Mouse (Mus musculus) forebrain, embryonic 15.5 days (tissue): ENCODE results near the gene Macf1. TPM values are rescaled to one million over a fixed set of nuclear protein-coding genes. Genes with fewer than 3 reads are reported as not detected.

Experiments used
- ATAC-seq: fragments of 200-750 bp; cut with Nextera tagmentation; replicated peaks from 2 replicates; pipeline ENCODE4 v1.8.0; 2017; ENCODE audit warnings: mild to moderate bottlenecking, moderate TSS enrichment, moderate library complexity
- H3K27ac ChIP-seq: fragments of 300-500 bp; sonication (generic); replicated peaks from 2 replicates; pipeline ENCODE4 v1.5.1; 2015; ENCODE audit warnings: mild to moderate bottlenecking, inconsistent platforms
- H3K27me3 ChIP-seq: fragments of 300-500 bp; sonication (generic); 2 replicates; pipeline ENCODE4 v1.6.1; 2015; ENCODE audit warnings: inconsistent platforms
- H3K36me3 ChIP-seq: fragments of 300-500 bp; sonication (generic); 2 replicates; pipeline ENCODE4 v1.6.1; 2015; ENCODE audit warnings: mild to moderate bottlenecking, inconsistent platforms
- H3K4me1 ChIP-seq: fragments of 300-500 bp; sonication (generic); 2 replicates; pipeline ENCODE4 v1.6.1; 2015; ENCODE audit warnings: inconsistent platforms
- H3K4me2 ChIP-seq: fragments of 300-500 bp; sonication (generic); replicated peaks from 2 replicates; pipeline ENCODE4 v1.6.1; 2015; ENCODE audit warnings: mild to moderate bottlenecking, inconsistent platforms
- H3K4me3 ChIP-seq: fragments of 300-500 bp; sonication (generic); 2 replicates; pipeline ENCODE4 v1.5.1; 2015; ENCODE audit warnings: mild to moderate bottlenecking, inconsistent platforms
- H3K9ac ChIP-seq: fragments of 300-500 bp; sonication (generic); replicated peaks from 2 replicates; pipeline ENCODE4 v1.6.1; 2015; ENCODE audit warnings: mild to moderate bottlenecking, inconsistent platforms
- H3K9me3 ChIP-seq: fragments of 300-500 bp; sonication (generic); 2 replicates; pipeline ENCODE4 v1.6.1; 2016; ENCODE audit warnings: inconsistent platforms
- WGBS: fragments of 180-500 bp; shearing (Covaris S2); methylation state at CpG from one replicate; pipeline ENCODE4 v1.1.7; 2015; ENCODE audit warnings: mixed read lengths; 5-methylcytosine and 5-hydroxymethylcytosine counted together
- polyA plus RNA-seq: library from polyadenylated mRNA; unstranded; fragments of >200 nt; fragmentation: Nextera tagmentation; extraction: Ambion mirVana; gene quantifications from 2 replicates; pipeline ENCODE4 v1.2.1, GENCODE M21; 2015

Macf1 gene
- polyA plus RNA-seq, 1 experiment from 2014 or later, result 76.0 TPM

GRCm38 (mm10) chr4:123422828-123423227 is 261.3 kb downstream of the Macf1 start:
- Histone ChIP-seq H3K36me3 (0 out of 2 replicates have a peak, but pooled peaks cover 3% of the 10 kb centered on the region), H3K4me3 (no peak overlapping the region), H3K27ac (no peak overlapping the region), H3K9ac (no peak overlapping the region), H3K4me1 (0 out of 2 replicates have a peak, but pooled peaks cover 3% of the 10 kb centered on the region), H3K9me3 (no peaks in the 10 kb centered on the region), H3K27me3 (no peaks in the 10 kb centered on the region), H3K4me2 (no peak overlapping the region)
- ATAC-seq, result no peak
- WGBS, result 81% methylated on average over 6 of the region's 6 CpGs

- Histone ChIP-seq H3K9me3 (no peaks in the 10 kb centered on the region), H3K27me3 (no peaks in the 10 kb centered on the region), H3K36me3 (no peaks in the 10 kb centered on the region), H3K9ac (no peak overlapping the region), H3K4me3 (no peak overlapping the region), H3K27ac (no peak overlapping the region), H3K4me2 (no peak overlapping the region), H3K4me1 (0 out of 2 replicates have a peak, but pooled peaks cover 3% of the 10 kb centered on the region)
- 89% methylated on average over 3 of the region's 3 CpGs for WGBS
- ATAC-seq, result no peak
These were observed 266.1 kb downstream of the Macf1 start for GRCm38 (mm10) chr4:123418032-123418431.

GRCm38 (mm10) chr4:123417478-123417877 is 266.7 kb downstream of the Macf1 start:
- H3K4me2 ChIP-seq, result no peak overlapping the region
- H3K9me3 ChIP-seq, result no peaks in the 10 kb centered on the region
- H3K9ac ChIP-seq, result no peak overlapping the region
- H3K36me3 ChIP-seq, result no peaks in the 10 kb centered on the region
- no peaks in the 10 kb centered on the region for H3K27me3 ChIP-seq
- peaks cover 4% of the 10 kb centered on the region for H3K4me1 ChIP-seq
- 67% methylated on average over 1 of the region's 3 CpGs for WGBS
- no peak overlapping the region for H3K27ac ChIP-seq
- ATAC-seq, result no peak
- H3K4me3 ChIP-seq, result no peak overlapping the region

GRCm38 (mm10) chr4:123416829-123417228 is 267.3 kb downstream of the Macf1 start:
- H3K4me3 ChIP-seq, result no peak overlapping the region
- no peak overlapping the region for H3K27ac ChIP-seq
- no peak for ATAC-seq
- H3K9ac ChIP-seq, result no peak overlapping the region
- H3K4me2 ChIP-seq, result no peak overlapping the region
- H3K27me3 ChIP-seq, result no peaks in the 10 kb centered on the region
- H3K9me3 ChIP-seq, result no peaks in the 10 kb centered on the region
- no peaks in the 10 kb centered on the region for H3K36me3 ChIP-seq
- H3K4me1 ChIP-seq, result peaks cover 8% of the 10 kb centered on the region
- 87% methylated on average over 2 of the region's 2 CpGs for WGBS

GRCm38 (mm10) chr4:123415566-123415965 is 268.6 kb downstream of the Macf1 start:
- H3K9ac ChIP-seq, result no peak overlapping the region
- no peak overlapping the region for H3K4me2 ChIP-seq
- peaks cover 15% of the 10 kb centered on the region for H3K4me1 ChIP-seq
- no peak overlapping the region for H3K27ac ChIP-seq
- no peak for ATAC-seq
- H3K27me3 ChIP-seq, result no peaks in the 10 kb centered on the region
- no peaks in the 10 kb centered on the region for H3K36me3 ChIP-seq
- WGBS, result 90% methylated on average over 1 of the region's 1 CpGs
- no peaks in the 10 kb centered on the region for H3K9me3 ChIP-seq
- no peak overlapping the region for H3K4me3 ChIP-seq

- WGBS, result 66% methylated on average over 2 of the region's 2 CpGs
- H3K27me3 ChIP-seq, result no peaks in the 10 kb centered on the region
- no peak overlapping the region for H3K27ac ChIP-seq
- no peaks in the 10 kb centered on the region for H3K9me3 ChIP-seq
- H3K9ac ChIP-seq, result no peak overlapping the region
- peaks cover 29% of the 10 kb centered on the region for H3K4me1 ChIP-seq
- no peak for ATAC-seq
- no peak overlapping the region for H3K4me3 ChIP-seq
- no peak overlapping the region for H3K4me2 ChIP-seq
- H3K36me3 ChIP-seq, result no peaks in the 10 kb centered on the region
These were observed 270.3 kb downstream of the Macf1 start for GRCm38 (mm10) chr4:123413876-123414275.

GRCm38 (mm10) chr4:123412981-123413380 is 271.2 kb downstream of the Macf1 start:
- Histone ChIP-seq H3K27ac (0 out of 2 replicates have a peak overlapping the region, but pooled peaks have one; percentile 86), H3K4me1 (peaks cover 38% of the 10 kb centered on the region), H3K27me3 (no peaks in the 10 kb centered on the region), H3K4me2 (peak overlapping the region; percentile 80; the same call in 1 of the 2 replicates), H3K9me3 (no peaks in the 10 kb centered on the region), H3K4me3 (no peak overlapping the region), H3K9ac (no peak overlapping the region), H3K36me3 (no peaks in the 10 kb centered on the region)
- ATAC-seq, result no peak
- WGBS, result 51% methylated on average over 2 of the region's 2 CpGs

- 5% methylated on average over 6 of the region's 6 CpGs for WGBS
- Histone ChIP-seq H3K27ac (peak overlapping the region; percentile 86), H3K4me1 (peaks cover 43% of the 10 kb centered on the region), H3K9ac (peak overlapping the region; percentile 62; the same call in 1 of the 2 replicates), H3K9me3 (no peaks in the 10 kb centered on the region), H3K27me3 (no peaks in the 10 kb centered on the region), H3K36me3 (no peaks in the 10 kb centered on the region), H3K4me2 (peak overlapping the region; percentile 80), H3K4me3 (peak overlapping the region; percentile 63)
- ATAC-seq, result no peak
These were observed 271.7 kb downstream of the Macf1 start for GRCm38 (mm10) chr4:123412528-123412878.

GRCm38 (mm10) chr4:123411732-123412527 is 272.2 kb downstream of the Macf1 start:
- Histone ChIP-seq H3K9ac (peak overlapping the region; percentile 62), H3K9me3 (no peaks in the 10 kb centered on the region), H3K4me1 (peaks cover 47% of the 10 kb centered on the region), H3K27ac (peak overlapping the region; percentile 86), H3K27me3 (no peaks in the 10 kb centered on the region), H3K4me3 (peak overlapping the region; percentile 63), H3K4me2 (peak overlapping the region; percentile 80), H3K36me3 (no peaks in the 10 kb centered on the region)
- ATAC-seq, result peak; percentile 93
- 0% methylated on average over 54 of the region's 69 CpGs for WGBS

- 2% methylated on average over 36 of the region's 36 CpGs for WGBS
- peak overlapping the region; percentile 63 for H3K4me3 ChIP-seq
- peak overlapping the region; percentile 86 for H3K27ac ChIP-seq
- ATAC-seq, result no peak; the same call in 1 of the 2 replicates
- H3K9ac ChIP-seq, result peak overlapping the region; percentile 62
- H3K9me3 ChIP-seq, result no peaks in the 10 kb centered on the region
- H3K4me2 ChIP-seq, result peak overlapping the region; percentile 80
- H3K27me3 ChIP-seq, result no peaks in the 10 kb centered on the region
- H3K36me3 ChIP-seq, result no peaks in the 10 kb centered on the region
- H3K4me1 ChIP-seq, result peaks cover 55% of the 10 kb centered on the region
These were observed 273.0 kb downstream of the Macf1 start for GRCm38 (mm10) chr4:123411006-123411731.

GRCm38 (mm10) chr4:123409752-123410151 is 274.4 kb downstream of the Macf1 start:
- Histone ChIP-seq H3K36me3 (no peaks in the 10 kb centered on the region), H3K9me3 (no peaks in the 10 kb centered on the region), H3K27me3 (no peaks in the 10 kb centered on the region), H3K4me3 (no peak overlapping the region), H3K27ac (no peak overlapping the region), H3K4me2 (no peak overlapping the region), H3K9ac (no peak overlapping the region), H3K4me1 (peaks cover 69% of the 10 kb centered on the region)
- WGBS, result 71% methylated on average over 1 of the region's 1 CpGs
- ATAC-seq, result no peak

GRCm38 (mm10) chr4:123409034-123409692 is 275.0 kb downstream of the Macf1 start:
- H3K4me1 ChIP-seq, result peaks cover 75% of the 10 kb centered on the region
- H3K36me3 ChIP-seq, result no peaks in the 10 kb centered on the region
- H3K27me3 ChIP-seq, result no peaks in the 10 kb centered on the region
- H3K9ac ChIP-seq, result no peak overlapping the region
- WGBS, result 89% methylated on average over 3 of the region's 3 CpGs
- no peak for ATAC-seq
- H3K4me2 ChIP-seq, result no peak overlapping the region
- no peak overlapping the region for H3K4me3 ChIP-seq
- no peak overlapping the region for H3K27ac ChIP-seq
- no peaks in the 10 kb centered on the region for H3K9me3 ChIP-seq
